Comparison of ENCODE assay signal across 7 mouse cellular contexts in the genomic region with DNA sequence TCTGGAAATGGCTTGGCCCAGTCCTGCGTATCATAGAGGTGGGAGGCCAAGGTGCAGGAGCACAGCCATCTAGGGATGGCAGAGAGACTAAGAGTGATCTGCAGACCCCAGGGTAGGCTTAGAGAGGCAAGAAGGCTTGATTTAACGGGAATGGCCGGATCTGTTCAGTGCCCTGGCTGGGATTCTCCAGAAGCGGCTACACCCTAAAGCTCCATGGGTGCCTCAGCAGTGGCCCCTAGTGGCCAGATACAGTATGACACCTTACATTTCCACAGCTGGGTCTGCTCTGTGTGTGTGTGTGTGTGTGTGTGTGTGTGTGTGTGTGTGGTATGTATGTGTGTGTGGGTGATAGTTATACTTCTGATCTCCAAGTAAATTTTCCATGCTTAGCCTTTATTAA.
DNase-seq lines count a peak whose midpoint lies in the region; ATAC-seq lines count a peak whose summit lies in the region.

No protein-coding gene starts in this region.

- H3K4me3 ChIP-seq in intestine, embryonic 16.5 days (ENCODE audit: low read length) = no peak overlapping the region
- H3K4me3 ChIP-seq in midbrain, embryonic 10.5 days = no peak overlapping the region

- WGBS in intestine, embryonic 16.5 days = 21% methylated on average over 4 of the region's 4 CpGs
- WGBS in midbrain, embryonic 10.5 days = 22% methylated on average over 4 of the region's 4 CpGs

- peak; percentile 92 for DNase-seq in adrenal gland, postnatal 10 days
- DNase-seq in embryo, embryonic 9.5 days (ENCODE audit: extremely low spot score) = peak; percentile 88
- peak; percentile 92 for DNase-seq in left cerebral cortex, postnatal 25 days (ENCODE audit: low spot score in 2 of 2)
- peak; percentile 87 for DNase-seq in midbrain, embryonic 10.5 days (ENCODE audit: low spot score)
- peak; percentile 66 for DNase-seq in skeletal muscle tissue, adult 2 months (ENCODE audit: low read depth, low spot score)

- H3K27ac ChIP-seq in intestine, embryonic 16.5 days (ENCODE audit: low read length) = no peak overlapping the region
- no peak overlapping the region for H3K27ac ChIP-seq in midbrain, embryonic 10.5 days (replicated peaks)

- ATAC-seq in granulocyte monocyte progenitor cell, adult 5-6 weeks (replicated peaks; ENCODE audit: poor library complexity, severe bottlenecking) = peak; percentile 77
- peak; percentile 68 for ATAC-seq in intestine, embryonic 16.5 days

- H3K4me1 ChIP-seq in intestine, embryonic 16.5 days (ENCODE audit: control insufficient read depth, insufficient read depth, low read length) = peaks cover 24% of the 10 kb centered on the region
- peaks cover 29% of the 10 kb centered on the region for H3K4me1 ChIP-seq in midbrain, embryonic 10.5 days

- no peak overlapping the region for H3K9ac ChIP-seq in intestine, embryonic 16.5 days (ENCODE audit: low read depth, low read length)

- intact Hi-C loops in left cerebral cortex, postnatal 25 days (cut with DNase I) = loop anchor here (1.0 kb wide), 1 partner anchor 79 kb away; no protein-coding TSS in a partner anchor

- no peak overlapping the region for H3K4me2 ChIP-seq in intestine, embryonic 16.5 days (ENCODE audit: low read depth, low read length)

- H3K36me3 ChIP-seq in intestine, embryonic 16.5 days (ENCODE audit: control insufficient read depth, insufficient read depth, low read length) = no peaks in the 10 kb centered on the region
- H3K36me3 ChIP-seq in midbrain, embryonic 10.5 days = peaks cover 7% of the 10 kb centered on the region; the same call in 1 of the 2 replicates

- no peaks in the 10 kb centered on the region for H3K9me3 ChIP-seq in intestine, embryonic 16.5 days (ENCODE audit: control insufficient read depth, low read length)
- no peaks in the 10 kb centered on the region for H3K9me3 ChIP-seq in midbrain, embryonic 10.5 days (replicated peaks)

- H3K27me3 ChIP-seq in intestine, embryonic 16.5 days (replicated peaks; ENCODE audit: control insufficient read depth, insufficient read depth, low read length) = no peaks in the 10 kb centered on the region
- H3K27me3 ChIP-seq in midbrain, embryonic 10.5 days (ENCODE audit: low read depth, poor library complexity, severe bottlenecking) = no peaks in the 10 kb centered on the region
